Mouse (Mus musculus) urinary bladder, postnatal 10 days (tissue): ENCODE results near the gene Cdkn2aipnl.

Source experiments
- DNase-seq: peaks from one replicate; pipeline ENCODE4 v3.0.0; 2022; ENCODE audit warnings: low spot score

The Cdkn2aipnl gene

GRCm38 (mm10) chr11:52005586-52005985 is 38.1 kb downstream of the Cdkn2aipnl start:
- no peak for DNase-seq

GRCm38 (mm10) chr11:52011011-52011410 is 43.5 kb downstream of the Cdkn2aipnl start:
- no peak for DNase-seq

DNA sequence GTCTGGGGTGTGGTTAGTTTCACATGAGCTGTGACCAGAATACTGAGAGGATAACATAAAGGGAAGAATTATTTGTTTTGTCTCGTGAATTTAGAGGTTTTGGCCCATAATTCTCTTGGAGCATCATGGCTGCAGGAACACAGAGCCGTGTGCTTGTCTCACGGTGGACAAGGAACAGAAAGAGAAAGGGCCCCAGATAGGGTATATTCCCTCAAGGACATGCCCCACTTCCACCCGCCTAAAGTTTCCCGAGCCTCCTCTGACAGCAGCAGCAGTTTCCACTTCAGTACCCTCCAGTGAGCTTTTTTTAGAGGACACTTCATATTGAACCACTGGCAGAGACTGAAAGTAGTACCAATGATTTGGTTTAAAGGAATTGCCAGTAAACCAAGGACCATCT is 44.1 kb downstream of the Cdkn2aipnl start:
- no peak for DNase-seq

- DNase-seq: no peak
Measured at GRCm38 (mm10) chr11:52018217-52018616, 50.8 kb downstream of the Cdkn2aipnl start.
